Mouse (Mus musculus): ENCODE results near the gene Mlst8.

DNA sequence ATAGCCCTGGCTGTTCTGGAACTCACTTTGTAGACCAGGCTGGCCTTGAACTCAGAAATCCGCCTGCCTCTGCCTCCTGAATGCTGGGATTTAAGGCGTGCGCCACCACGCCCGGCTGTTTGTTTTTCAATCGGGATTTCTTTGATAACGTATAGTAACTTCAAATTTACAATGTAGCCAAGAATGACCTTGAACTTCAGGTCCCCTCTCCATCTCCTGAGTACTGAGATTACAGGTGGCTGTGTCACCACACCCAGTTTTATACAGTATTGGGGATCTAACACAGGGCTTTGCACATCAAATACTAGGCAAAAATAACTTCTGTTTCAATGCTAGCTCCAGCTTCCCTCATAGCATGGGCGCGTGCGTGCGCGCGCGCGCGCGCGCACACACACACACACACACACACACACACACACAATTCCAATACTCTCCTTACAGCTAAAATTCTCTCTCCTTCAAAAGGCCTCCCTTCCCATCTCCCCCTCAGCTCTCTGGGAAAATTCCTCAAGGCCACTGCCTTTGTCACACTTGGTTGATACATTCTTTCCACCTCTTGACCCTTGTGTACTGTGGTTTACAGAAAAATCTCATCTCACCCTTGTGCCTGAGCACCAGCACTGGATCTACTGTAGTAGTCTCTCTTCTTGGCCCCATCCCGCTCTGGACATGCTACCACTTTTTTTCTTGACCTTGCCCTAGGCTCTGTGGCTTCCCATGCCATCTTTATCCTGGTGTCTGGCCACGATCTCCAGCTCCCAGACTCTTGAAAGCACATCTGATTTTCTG lies 2.3 kb upstream of the Mlst8 start:
- TF ChIP-seq EP300 (IDR thresholded peaks at IDR 0.05; ENCODE audit: insufficient read depth, low read depth, low read length) = no peak
- TF ChIP-seq CTCF (IDR thresholded peaks at IDR 0.05; ENCODE audit: low read depth, low read length) = no peak
- no peak for TF ChIP-seq POLR2A (IDR thresholded peaks at IDR 0.05; ENCODE audit: insufficient read depth, low read length)
